Mouse (Mus musculus): ENCODE measurements around the gene Rab40c. TPM values are rescaled to one million over a fixed set of nuclear protein-coding genes. Genes with fewer than 3 reads are reported as not detected.

Gene Rab40c
- polyA plus RNA-seq, 1 experiment from 2014 or later = 59.2 TPM

DNA sequence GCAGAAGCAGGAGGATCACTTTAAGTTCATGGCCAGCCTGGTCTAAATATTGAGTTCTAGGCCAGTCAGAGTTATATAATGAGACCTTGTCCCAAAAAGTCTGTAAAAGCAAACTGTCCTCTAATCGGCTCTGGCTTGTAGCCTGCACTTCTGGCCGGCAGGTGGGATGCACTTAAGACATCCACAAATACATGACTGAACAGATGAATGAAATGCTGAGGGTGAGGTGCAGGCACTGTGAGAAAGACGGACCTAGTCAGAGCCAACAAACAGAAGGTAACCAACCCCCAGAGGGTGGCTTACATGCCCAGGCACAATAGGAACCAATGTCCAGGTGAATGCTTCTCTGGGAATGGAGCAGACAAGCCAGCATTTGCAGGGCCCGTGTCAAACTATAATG lies 5.2 kb downstream of the Rab40c start:
- H3K4me3 ChIP-seq (replicated peaks; ENCODE audit: low read length) = no peak overlapping the region
- H3K9me3 ChIP-seq (ENCODE audit: control insufficient read depth, low read length) = no peaks in the 10 kb centered on the region
- H3K36me3 ChIP-seq (ENCODE audit: control insufficient read depth, insufficient read depth) = no peaks in the 10 kb centered on the region
- WGBS = 89% methylated on average over 4 of the region's 4 CpGs
- ATAC-seq = no peak
- no peaks in the 10 kb centered on the region for H3K27me3 ChIP-seq (replicated peaks; ENCODE audit: control insufficient read depth, insufficient read depth, low read length)
- H3K27ac ChIP-seq (ENCODE audit: low read length) = no peak overlapping the region
- no peak overlapping the region for H3K9ac ChIP-seq (replicated peaks; ENCODE audit: low read depth, low read length)
- peaks cover 19% of the 10 kb centered on the region for H3K4me1 ChIP-seq (replicated peaks; ENCODE audit: control insufficient read depth, insufficient read depth, low read length)
- H3K4me2 ChIP-seq (ENCODE audit: low read length) = no peak overlapping the region

GRCm38 (mm10) chr17:25913877-25914275 lies 5.7 kb downstream of the Rab40c start:
- WGBS = 90% methylated on average over 1 of the region's 1 CpGs

GRCm38 (mm10) chr17:25913186-25913876 lies 6.2 kb downstream of the Rab40c start:
- no peak overlapping the region for H3K4me2 ChIP-seq (ENCODE audit: low read length)
- WGBS = 90% methylated on average over 14 of the region's 14 CpGs
- ATAC-seq = no peak
- H3K4me3 ChIP-seq (replicated peaks; ENCODE audit: low read length) = no peak overlapping the region
- H3K9me3 ChIP-seq (ENCODE audit: control insufficient read depth, low read length) = no peaks in the 10 kb centered on the region
- H3K9ac ChIP-seq (replicated peaks; ENCODE audit: low read depth, low read length) = no peak overlapping the region
- H3K27ac ChIP-seq (ENCODE audit: low read length) = no peak overlapping the region
- no peaks in the 10 kb centered on the region for H3K36me3 ChIP-seq (ENCODE audit: control insufficient read depth, insufficient read depth)
- no peaks in the 10 kb centered on the region for H3K27me3 ChIP-seq (replicated peaks; ENCODE audit: control insufficient read depth, insufficient read depth, low read length)
- peaks cover 13% of the 10 kb centered on the region for H3K4me1 ChIP-seq (replicated peaks; ENCODE audit: control insufficient read depth, insufficient read depth, low read length)

More at GRCm38 (mm10) chr17:25913877-25914275, 5.7 kb downstream of the Rab40c start:
- H3K9me3 ChIP-seq (ENCODE audit: control insufficient read depth, low read length) = no peaks in the 10 kb centered on the region
- H3K36me3 ChIP-seq (ENCODE audit: control insufficient read depth, insufficient read depth) = no peaks in the 10 kb centered on the region
- no peak overlapping the region for H3K4me2 ChIP-seq (ENCODE audit: low read length)
- no peak overlapping the region for H3K9ac ChIP-seq (replicated peaks; ENCODE audit: low read depth, low read length)
- H3K4me3 ChIP-seq (replicated peaks; ENCODE audit: low read length) = no peak overlapping the region
- peaks cover 19% of the 10 kb centered on the region for H3K4me1 ChIP-seq (replicated peaks; ENCODE audit: control insufficient read depth, insufficient read depth, low read length)
- H3K27ac ChIP-seq (ENCODE audit: low read length) = no peak overlapping the region
- H3K27me3 ChIP-seq (replicated peaks; ENCODE audit: control insufficient read depth, insufficient read depth, low read length) = no peaks in the 10 kb centered on the region
- no peak for ATAC-seq

DNA sequence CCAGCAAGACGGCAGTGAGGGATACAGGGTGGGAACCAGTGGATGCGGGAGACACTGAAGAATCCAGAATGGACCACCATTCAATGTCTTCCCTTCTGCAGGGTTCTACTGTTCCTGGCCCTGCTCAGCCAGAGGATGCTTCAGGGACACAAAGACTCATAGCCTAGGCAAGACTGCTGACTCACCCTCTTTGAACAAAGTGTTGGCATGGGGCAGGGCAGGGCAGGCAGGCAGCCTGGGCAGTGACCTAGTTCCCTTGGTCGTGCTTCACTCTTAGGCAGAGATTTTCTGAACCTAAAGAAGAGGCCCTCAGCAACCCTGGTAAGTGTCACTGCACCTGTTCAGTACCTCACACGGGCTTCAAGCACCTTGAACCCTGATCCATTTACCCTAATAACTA lies 7.7 kb downstream of the Rab40c start:
- no peak for ATAC-seq
- no peaks in the 10 kb centered on the region for H3K9me3 ChIP-seq (ENCODE audit: control insufficient read depth, low read length)
- no peaks in the 10 kb centered on the region for H3K27me3 ChIP-seq (replicated peaks; ENCODE audit: control insufficient read depth, insufficient read depth, low read length)
- 91% methylated on average over 4 of the region's 4 CpGs for WGBS
- H3K4me2 ChIP-seq (ENCODE audit: low read length) = no peak overlapping the region
- no peak overlapping the region for H3K27ac ChIP-seq (ENCODE audit: low read length)
- no peaks in the 10 kb centered on the region for H3K4me1 ChIP-seq (replicated peaks; ENCODE audit: control insufficient read depth, insufficient read depth, low read length)
- no peak overlapping the region for H3K4me3 ChIP-seq (replicated peaks; ENCODE audit: low read length)
- no peak overlapping the region for H3K9ac ChIP-seq (replicated peaks; ENCODE audit: low read depth, low read length)
- no peaks in the 10 kb centered on the region for H3K36me3 ChIP-seq (ENCODE audit: control insufficient read depth, insufficient read depth)

- ATAC-seq = no peak
- no peak overlapping the region for H3K9ac ChIP-seq (replicated peaks; ENCODE audit: low read depth, low read length)
- H3K36me3 ChIP-seq (ENCODE audit: control insufficient read depth, insufficient read depth) = no peaks in the 10 kb centered on the region
- H3K9me3 ChIP-seq (ENCODE audit: control insufficient read depth, low read length) = no peaks in the 10 kb centered on the region
- H3K4me3 ChIP-seq (replicated peaks; ENCODE audit: low read length) = no peak overlapping the region
- no peaks in the 10 kb centered on the region for H3K27me3 ChIP-seq (replicated peaks; ENCODE audit: control insufficient read depth, insufficient read depth, low read length)
- no peak overlapping the region for H3K4me2 ChIP-seq (ENCODE audit: low read length)
- WGBS = 87% methylated on average over 2 of the region's 2 CpGs
- no peak overlapping the region for H3K27ac ChIP-seq (ENCODE audit: low read length)
- H3K4me1 ChIP-seq (replicated peaks; ENCODE audit: control insufficient read depth, insufficient read depth, low read length) = no peaks in the 10 kb centered on the region
Observed at GRCm38 (mm10) chr17:25907640-25908039, 11.9 kb downstream of the Rab40c start.

- no peak for ATAC-seq
- Histone ChIP-seq H3K4me1 (replicated peaks; ENCODE audit: control insufficient read depth, insufficient read depth, low read length) (no peaks in the 10 kb centered on the region), H3K4me3 (replicated peaks; ENCODE audit: low read length) (no peak overlapping the region), H3K27me3 (replicated peaks; ENCODE audit: control insufficient read depth, insufficient read depth, low read length) (no peaks in the 10 kb centered on the region), H3K9me3 (ENCODE audit: control insufficient read depth, low read length) (no peaks in the 10 kb centered on the region), H3K9ac (replicated peaks; ENCODE audit: low read depth, low read length) (no peak overlapping the region), H3K36me3 (ENCODE audit: control insufficient read depth, insufficient read depth) (no peaks in the 10 kb centered on the region), H3K4me2 (ENCODE audit: low read length) (no peak overlapping the region), H3K27ac (ENCODE audit: low read length) (no peak overlapping the region)
- 93% methylated on average over 3 of the region's 3 CpGs for WGBS
Observed at GRCm38 (mm10) chr17:25903061-25903460, 16.5 kb downstream of the Rab40c start.

DNA sequence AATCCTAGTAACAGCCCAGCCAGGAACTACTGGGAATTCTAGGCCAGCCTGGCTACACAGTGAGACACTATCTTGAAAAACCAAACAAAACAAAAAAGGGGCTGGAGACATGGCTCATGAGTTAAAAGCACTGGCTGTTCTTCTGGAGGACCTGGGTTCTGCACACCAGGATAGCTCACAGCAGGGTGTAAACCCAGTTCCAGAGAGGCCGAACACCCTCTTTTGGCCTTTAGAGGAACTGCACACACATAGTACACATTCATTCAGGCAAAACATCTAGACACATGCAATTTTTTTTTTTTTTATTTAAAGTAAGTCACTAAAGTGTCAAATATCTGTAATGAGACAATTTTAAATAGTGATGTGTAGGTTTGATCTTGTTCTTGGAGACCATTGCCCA lies 19.3 kb downstream of the Rab40c start:
- ATAC-seq = no peak
- WGBS = 100% methylated on average over 1 of the region's 1 CpGs
- Histone ChIP-seq H3K4me1 (replicated peaks; ENCODE audit: control insufficient read depth, insufficient read depth, low read length) (no peaks in the 10 kb centered on the region), H3K9ac (replicated peaks; ENCODE audit: low read depth, low read length) (no peak overlapping the region), H3K36me3 (ENCODE audit: control insufficient read depth, insufficient read depth) (no peaks in the 10 kb centered on the region), H3K27ac (ENCODE audit: low read length) (no peak overlapping the region), H3K4me2 (ENCODE audit: low read length) (no peak overlapping the region), H3K9me3 (ENCODE audit: control insufficient read depth, low read length) (no peaks in the 10 kb centered on the region), H3K4me3 (replicated peaks; ENCODE audit: low read length) (no peak overlapping the region), H3K27me3 (replicated peaks; ENCODE audit: control insufficient read depth, insufficient read depth, low read length) (no peaks in the 10 kb centered on the region)

DNA sequence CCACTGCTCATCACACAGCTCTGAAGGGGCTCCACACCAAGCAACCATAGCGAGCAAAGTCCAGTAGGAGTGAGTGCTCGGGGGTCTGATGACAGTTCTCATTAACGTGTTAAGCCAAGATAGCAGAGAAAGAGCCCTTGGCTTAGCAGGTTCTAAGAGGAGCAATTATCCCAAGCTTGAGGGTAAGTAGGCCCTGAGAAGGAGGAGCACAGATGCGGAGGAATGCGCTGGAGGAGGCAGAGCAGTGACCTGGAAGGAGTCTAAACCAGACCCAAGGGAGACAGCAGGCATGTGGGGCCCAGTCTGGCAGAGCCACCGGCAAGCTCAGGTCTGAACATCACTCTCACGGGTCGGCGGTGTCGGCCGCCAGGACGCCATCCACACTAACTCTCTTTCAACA lies 23.6 kb downstream of the Rab40c start:
- no peak for ATAC-seq
- no peak overlapping the region for H3K9ac ChIP-seq (replicated peaks; ENCODE audit: low read depth, low read length)
- no peak overlapping the region for H3K27ac ChIP-seq (ENCODE audit: low read length)

GRCm38 (mm10) chr17:25895415-25895814 lies 24.1 kb downstream of the Rab40c start:
- H3K4me1 ChIP-seq (replicated peaks; ENCODE audit: control insufficient read depth, insufficient read depth, low read length) = 0 out of 2 replicates have a peak, but pooled peaks cover 4% of the 10 kb centered on the region
- H3K27ac ChIP-seq (ENCODE audit: low read length) = no peak overlapping the region
- H3K9me3 ChIP-seq (ENCODE audit: control insufficient read depth, low read length) = no peaks in the 10 kb centered on the region
- no peak overlapping the region for H3K9ac ChIP-seq (replicated peaks; ENCODE audit: low read depth, low read length)
- no peaks in the 10 kb centered on the region for H3K36me3 ChIP-seq (ENCODE audit: control insufficient read depth, insufficient read depth)
- no peaks in the 10 kb centered on the region for H3K27me3 ChIP-seq (replicated peaks; ENCODE audit: control insufficient read depth, insufficient read depth, low read length)
- H3K4me2 ChIP-seq (ENCODE audit: low read length) = no peak overlapping the region
- ATAC-seq = no peak
- H3K4me3 ChIP-seq (replicated peaks; ENCODE audit: low read length) = no peak overlapping the region
- 40% methylated on average over 2 of the region's 2 CpGs for WGBS

More for the DNA sequence above, 23.6 kb downstream of the Rab40c start:
- 0 out of 2 replicates have a peak, but pooled peaks cover 4% of the 10 kb centered on the region for H3K4me1 ChIP-seq (replicated peaks; ENCODE audit: control insufficient read depth, insufficient read depth, low read length)
- H3K4me3 ChIP-seq (replicated peaks; ENCODE audit: low read length) = no peak overlapping the region
- no peaks in the 10 kb centered on the region for H3K9me3 ChIP-seq (ENCODE audit: control insufficient read depth, low read length)
- H3K27me3 ChIP-seq (replicated peaks; ENCODE audit: control insufficient read depth, insufficient read depth, low read length) = no peaks in the 10 kb centered on the region
- 72% methylated on average over 12 of the region's 12 CpGs for WGBS
- no peaks in the 10 kb centered on the region for H3K36me3 ChIP-seq (ENCODE audit: control insufficient read depth, insufficient read depth)
- H3K4me2 ChIP-seq (ENCODE audit: low read length) = no peak overlapping the region

Measured in forebrain, embryonic 16.5 days (tissue).